Mouse (Mus musculus): ENCODE data around the gene Slc25a54.

GRCm38 (mm10) chr3:109129768-109130167 is 49.5 kb downstream of the Slc25a54 start:
- TF ChIP-seq CTCF (IDR thresholded peaks at IDR 0.05; ENCODE audit: low read depth) (no peak), EP300 (IDR thresholded peaks at IDR 0.05; ENCODE audit: low read depth) (no peak)

All from heart, postnatal 0 days (tissue).